Mouse (Mus musculus) heart, embryonic 15.5 days (tissue): ENCODE data around the gene Gm11938. TPM values are rescaled to one million over a fixed set of nuclear protein-coding genes. Genes with fewer than 3 reads are reported as not detected.
"Not testable (repeated sequence)": the region's sequence is repeated elsewhere in the genome, so short reads cannot be mapped to it uniquely, and the experiment has no call there.

ENCODE experiments used
- ATAC-seq: fragments of 200-750 bp; cut with Nextera tagmentation; replicated peaks from 2 replicates; pipeline ENCODE4 v1.8.0; 2017; ENCODE audit warnings: low read depth, moderate TSS enrichment; ENCODE audit not compliant: insufficient number of reproducible peaks, insufficient read depth, low FRiP score
- H3K27ac ChIP-seq: fragments of 300-500 bp; sonication (generic); 2 replicates; pipeline ENCODE4 v1.5.1; 2015; ENCODE audit warnings: mild to moderate bottlenecking, inconsistent platforms
- H3K27me3 ChIP-seq: fragments of 300-500 bp; sonication (generic); 2 replicates; pipeline ENCODE4 v1.6.1; 2015; ENCODE audit warnings: inconsistent platforms
- H3K36me3 ChIP-seq: fragments of 300-500 bp; sonication (generic); 2 replicates; pipeline ENCODE4 v1.6.1; 2015; ENCODE audit warnings: mild to moderate bottlenecking, inconsistent platforms
- H3K4me1 ChIP-seq: fragments of 300-500 bp; sonication (generic); replicated peaks from 2 replicates; pipeline ENCODE4 v1.6.1; 2015; ENCODE audit warnings: inconsistent platforms
- H3K4me2 ChIP-seq: fragments of 300-500 bp; sonication (generic); 2 replicates; pipeline ENCODE4 v1.6.1; 2015; ENCODE audit warnings: inconsistent platforms, mild to moderate bottlenecking, moderate library complexity
- H3K4me3 ChIP-seq: fragments of 300-500 bp; sonication (generic); 2 replicates; pipeline ENCODE4 v1.5.1; 2015; ENCODE audit warnings: mild to moderate bottlenecking, inconsistent platforms
- H3K9ac ChIP-seq: fragments of 300-500 bp; sonication (generic); 2 replicates; pipeline ENCODE4 v1.6.1; 2015; ENCODE audit warnings: mild to moderate bottlenecking, inconsistent platforms
- H3K9me3 ChIP-seq: fragments of 300-500 bp; sonication (generic); replicated peaks from 2 replicates; pipeline ENCODE4 v1.6.1; 2016; ENCODE audit warnings: inconsistent platforms
- WGBS: fragments of 180-500 bp; shearing (Covaris S2); methylation state at CpG from one replicate; pipeline ENCODE4 v1.1.7; 2015; ENCODE audit warnings: mixed read lengths; 5-methylcytosine and 5-hydroxymethylcytosine counted together
- polyA plus RNA-seq: library from polyadenylated mRNA; unstranded; fragments of >200 nt; fragmentation: Nextera tagmentation; extraction: Ambion mirVana; gene quantifications from 2 replicates; pipeline ENCODE4 v1.2.1, GENCODE M21; 2015

Gm11938 gene
- polyA plus RNA-seq, 1 experiment from 2014 or later: not detected

DNA sequence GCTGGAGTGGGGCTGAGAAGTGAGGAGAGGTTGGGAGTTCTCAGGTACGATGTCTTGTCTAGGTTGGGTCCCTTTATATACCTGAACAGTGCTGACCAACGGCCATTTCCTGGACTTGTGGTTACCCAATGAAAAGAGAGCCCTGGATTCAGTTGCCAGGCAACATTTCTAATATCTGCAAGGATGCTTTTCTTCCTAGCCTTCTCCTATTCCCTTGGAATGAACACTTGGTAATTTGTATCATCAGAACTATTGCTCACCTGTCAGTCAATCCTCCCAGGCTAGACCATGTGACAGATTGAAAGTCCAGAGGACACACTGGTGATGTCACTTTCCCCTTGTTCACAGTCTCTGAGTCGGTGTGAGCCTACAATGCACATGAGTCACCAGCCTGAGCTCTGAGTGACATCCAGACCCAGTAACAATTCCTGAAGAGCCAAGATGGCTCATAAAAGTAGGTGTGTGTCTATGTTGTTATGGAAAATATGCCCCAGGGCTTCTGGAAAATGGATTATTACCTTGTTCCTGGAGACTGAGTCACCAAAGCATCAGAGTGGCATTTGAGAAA lies 11.8 kb upstream of the Gm11938 start, which contains the start of gene Krtap2-4:
TSS of gene Krtap2-4 (minus strand) at position 51 of the 568 bp plus-strand sequence.
- Histone ChIP-seq H3K4me2 (no peak within 1 kb of the TSS), H3K9ac (no peak within 1 kb of the TSS), H3K27ac (no peak within 1 kb of the TSS), H3K27me3 (no peaks in the 10 kb centered on the region), H3K4me1 (no peaks in the 10 kb centered on the region), H3K36me3 (no peaks in the 10 kb centered on the region), H3K4me3 (no peak within 1 kb of the TSS), H3K9me3 (no peaks in the 10 kb centered on the region)
- WGBS: 60% methylated on average over 3 of the region's 3 CpGs
- ATAC-seq: no peak

DNA sequence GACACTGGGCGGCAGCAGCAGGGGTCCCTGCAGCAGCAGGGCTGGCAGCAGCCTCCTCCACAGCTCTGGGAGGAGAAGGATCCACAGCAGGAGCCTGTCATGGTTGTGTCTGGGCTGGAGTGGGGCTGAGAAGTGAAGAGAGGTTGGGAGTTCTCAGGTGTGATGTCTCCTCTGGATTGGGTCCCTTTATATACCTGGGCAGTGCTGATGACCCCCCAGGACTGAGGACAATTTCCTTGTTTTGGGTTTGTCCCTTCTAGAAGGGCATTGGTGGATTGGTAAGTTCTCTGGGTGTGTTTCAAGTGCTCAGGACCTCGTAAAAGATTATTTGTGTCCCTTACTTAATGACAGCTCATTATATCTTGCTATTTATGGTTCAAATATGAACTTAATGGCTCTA lies 7.0 kb upstream of the Gm11938 start, which contains the start of gene Gm11937:
TSS of gene Gm11937 (minus strand) at position 101 of the 400 bp plus-strand sequence.
- 76% methylated on average over 1 of the region's 2 CpGs for WGBS
- not testable (repeated sequence) for H3K27ac ChIP-seq, H3K4me2 ChIP-seq, H3K4me3 ChIP-seq, H3K4me1 ChIP-seq, H3K27me3 ChIP-seq, ATAC-seq, H3K36me3 ChIP-seq, H3K9me3 ChIP-seq, H3K9ac ChIP-seq

DNA sequence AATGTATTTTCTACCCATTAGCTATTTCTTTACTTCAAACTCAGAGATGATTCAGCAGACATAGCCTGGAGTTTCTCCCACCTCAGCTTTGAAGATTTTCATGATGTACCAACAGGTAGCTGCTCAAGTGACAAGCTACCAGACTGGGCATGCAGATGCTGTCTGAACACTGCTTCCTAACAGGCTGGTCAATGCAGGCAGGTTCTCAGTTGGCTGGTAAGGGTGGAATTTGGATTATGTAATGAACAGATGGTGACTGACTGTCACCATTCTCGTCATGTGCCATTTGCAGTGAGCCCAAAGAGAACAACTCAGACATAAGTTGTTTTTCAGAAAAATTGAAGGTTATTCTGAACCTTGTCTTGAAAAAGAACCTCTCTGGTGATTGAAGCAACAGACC lies 6.0 kb upstream of the Gm11938 start:
- WGBS: 52% methylated on average over 1 of the region's 1 CpGs
- H3K4me3 ChIP-seq: no peak overlapping the region
- no peaks in the 10 kb centered on the region for H3K36me3 ChIP-seq
- ATAC-seq: no peak
- no peaks in the 10 kb centered on the region for H3K9me3 ChIP-seq
- H3K27me3 ChIP-seq: no peaks in the 10 kb centered on the region
- H3K4me1 ChIP-seq: no peaks in the 10 kb centered on the region
- H3K27ac ChIP-seq: no peak overlapping the region
- H3K4me2 ChIP-seq: no peak overlapping the region
- no peak overlapping the region for H3K9ac ChIP-seq

DNA sequence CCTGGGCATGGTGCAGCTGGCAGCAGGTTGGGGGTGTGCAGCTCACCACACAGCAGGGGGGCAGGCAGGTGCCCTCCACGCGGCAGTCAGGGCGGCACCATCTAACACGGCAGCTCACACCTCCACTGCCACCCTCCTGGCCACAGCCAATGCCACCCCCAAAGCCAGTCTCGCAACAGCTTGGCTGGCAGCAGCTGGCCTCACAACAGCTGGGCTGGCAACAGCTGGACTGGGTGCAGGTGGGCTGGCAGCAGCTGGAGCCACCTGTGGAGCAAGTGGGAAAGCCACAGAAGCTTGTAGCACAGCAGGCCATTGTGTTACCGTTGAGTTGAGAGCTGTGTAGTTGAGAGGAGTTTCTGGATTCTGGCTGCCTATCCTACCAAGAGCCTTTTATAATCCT lies 5.4 kb downstream of the Gm11938 start, which contains the start of gene Krtap9-3:
TSS of gene Krtap9-3 (minus strand) at position 364 of the 400 bp plus-strand sequence.
- H3K4me2 ChIP-seq, H3K27me3 ChIP-seq, H3K4me3 ChIP-seq, H3K9me3 ChIP-seq, H3K27ac ChIP-seq, ATAC-seq, H3K4me1 ChIP-seq, H3K9ac ChIP-seq, H3K36me3 ChIP-seq: not testable (repeated sequence)
- WGBS: 81% methylated on average over 6 of the region's 6 CpGs

DNA sequence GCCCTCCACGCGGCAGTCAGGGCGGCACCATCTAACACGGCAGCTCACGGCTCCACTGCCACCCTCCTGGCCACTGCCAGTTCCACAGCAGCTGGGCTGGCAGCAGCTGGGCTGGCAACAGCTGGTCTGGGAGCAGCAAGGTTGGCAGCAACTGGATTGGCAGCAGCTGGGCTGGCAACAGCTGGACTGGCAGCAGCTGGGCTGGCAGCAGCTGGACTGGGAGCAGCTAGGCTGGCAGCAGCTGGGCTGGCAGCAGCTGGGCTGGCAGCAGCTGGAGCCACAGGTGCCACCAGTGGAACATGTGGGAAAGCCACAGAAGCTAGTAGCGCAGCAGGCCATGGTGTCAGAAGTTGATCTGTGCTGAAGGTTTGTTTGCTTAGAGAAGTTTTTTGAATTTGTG lies 12.1 kb downstream of the Gm11938 start, which contains the start of gene Krtap1-3:
TSS of gene Krtap1-3 (minus strand) at position 359 of the 400 bp plus-strand sequence.
- WGBS: 74% methylated on average over 6 of the region's 6 CpGs

DNA sequence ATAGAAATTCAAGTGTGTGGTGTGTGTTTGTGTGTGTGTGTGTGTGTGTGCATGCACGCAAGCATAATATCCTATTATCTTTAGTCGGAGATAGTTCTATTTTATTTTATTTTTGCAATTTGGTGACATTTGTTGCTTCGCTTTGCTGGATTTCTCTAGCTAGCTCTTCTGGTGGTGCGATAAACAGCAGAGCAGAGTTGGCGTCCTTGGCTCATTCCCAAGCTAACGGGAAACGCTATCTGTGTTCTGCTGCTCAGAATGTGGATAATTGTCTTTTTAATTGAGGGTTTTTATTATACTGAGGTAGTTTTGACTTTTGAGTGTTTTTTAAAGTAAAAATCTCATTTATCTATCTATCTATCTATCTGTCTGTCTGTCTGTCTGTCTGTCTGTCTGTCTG lies 18.0 kb downstream of the Gm11938 start:
- WGBS: 73% methylated on average over 7 of the region's 7 CpGs
- H3K9ac ChIP-seq: no peak overlapping the region
- no peak overlapping the region for H3K4me2 ChIP-seq
- H3K27me3 ChIP-seq: no peaks in the 10 kb centered on the region
- no peaks in the 10 kb centered on the region for H3K4me1 ChIP-seq
- H3K9me3 ChIP-seq: no peaks in the 10 kb centered on the region
- no peaks in the 10 kb centered on the region for H3K36me3 ChIP-seq
- ATAC-seq: no peak
- no peak overlapping the region for H3K4me3 ChIP-seq
- H3K27ac ChIP-seq: no peak overlapping the region

More for the DNA sequence above, 12.1 kb downstream of the Gm11938 start, which contains the start of gene Krtap1-3:
- Histone ChIP-seq H3K36me3 (no peaks in the 10 kb centered on the region), H3K4me1 (no peaks in the 10 kb centered on the region), H3K27me3 (0 out of 2 replicates have a peak, but pooled peaks cover 3% of the 10 kb centered on the region), H3K4me2 (no peak within 1 kb of the TSS), H3K4me3 (no peak within 1 kb of the TSS), H3K9ac (no peak within 1 kb of the TSS), H3K27ac (no peak within 1 kb of the TSS), H3K9me3 (no peaks in the 10 kb centered on the region)
- no peak for ATAC-seq

DNA sequence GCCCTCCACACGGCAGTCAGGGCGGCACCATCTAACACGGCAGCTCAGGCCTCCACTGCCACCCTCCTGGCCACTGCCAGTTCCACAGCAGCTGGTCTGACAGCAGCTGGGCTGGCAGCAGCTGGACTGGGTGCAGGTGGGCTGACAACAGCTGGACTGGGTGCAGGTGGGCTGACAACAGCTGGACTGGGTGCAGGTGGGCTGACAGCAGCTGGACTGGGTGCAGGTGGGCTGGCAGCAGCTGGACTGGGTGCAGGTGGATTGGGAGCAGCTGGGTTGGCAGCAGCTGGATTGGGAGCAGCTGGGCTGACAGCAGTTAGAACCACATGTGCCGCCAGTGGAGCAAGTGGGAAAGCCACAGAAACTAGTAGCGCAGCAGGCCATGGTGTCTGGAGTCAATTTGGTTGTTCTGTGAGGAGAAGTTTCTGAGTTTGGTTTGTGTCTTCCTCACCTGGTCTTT lies 19.8 kb downstream of the Gm11938 start, which contains the start of gene Krtap1-4:
TSS of gene Krtap1-4 (minus strand) at position 410 of the 460 bp plus-strand sequence.
- no peaks in the 10 kb centered on the region for H3K9me3 ChIP-seq
- H3K36me3 ChIP-seq: no peaks in the 10 kb centered on the region
- H3K4me3 ChIP-seq: no peak within 1 kb of the TSS
- H3K27ac ChIP-seq: no peak within 1 kb of the TSS
- no peaks in the 10 kb centered on the region for H3K4me1 ChIP-seq
- WGBS: 81% methylated on average over 5 of the region's 5 CpGs
- ATAC-seq: no peak
- H3K9ac ChIP-seq: no peak within 1 kb of the TSS
- H3K4me2 ChIP-seq: no peak within 1 kb of the TSS
- no peaks in the 10 kb centered on the region for H3K27me3 ChIP-seq

DNA sequence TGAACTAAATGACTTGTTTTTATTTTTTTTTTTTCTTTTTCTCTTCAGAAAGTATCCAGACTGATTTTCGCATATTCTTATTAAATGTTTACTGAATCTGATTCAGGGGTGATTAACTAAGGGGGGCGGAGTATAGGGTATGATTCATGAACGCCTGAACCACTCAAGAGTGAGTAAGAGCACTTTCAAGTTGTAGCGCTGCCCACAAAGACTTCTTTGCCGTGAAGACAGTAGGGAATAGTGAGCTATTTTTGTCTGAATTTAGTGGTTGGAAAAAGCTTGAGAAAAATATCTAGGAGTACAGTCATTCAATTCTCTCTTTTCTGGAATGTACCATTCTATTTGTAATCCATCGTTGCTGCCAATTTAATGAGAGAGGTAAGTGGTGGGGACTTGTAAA lies 21.5 kb downstream of the Gm11938 start:
- H3K4me2 ChIP-seq: no peak overlapping the region
- no peaks in the 10 kb centered on the region for H3K27me3 ChIP-seq
- H3K4me1 ChIP-seq: no peaks in the 10 kb centered on the region
- H3K36me3 ChIP-seq: no peaks in the 10 kb centered on the region
- no peaks in the 10 kb centered on the region for H3K9me3 ChIP-seq
- no peak for ATAC-seq
- H3K9ac ChIP-seq: no peak overlapping the region
- 69% methylated on average over 6 of the region's 6 CpGs for WGBS
- no peak overlapping the region for H3K27ac ChIP-seq
- no peak overlapping the region for H3K4me3 ChIP-seq

DNA sequence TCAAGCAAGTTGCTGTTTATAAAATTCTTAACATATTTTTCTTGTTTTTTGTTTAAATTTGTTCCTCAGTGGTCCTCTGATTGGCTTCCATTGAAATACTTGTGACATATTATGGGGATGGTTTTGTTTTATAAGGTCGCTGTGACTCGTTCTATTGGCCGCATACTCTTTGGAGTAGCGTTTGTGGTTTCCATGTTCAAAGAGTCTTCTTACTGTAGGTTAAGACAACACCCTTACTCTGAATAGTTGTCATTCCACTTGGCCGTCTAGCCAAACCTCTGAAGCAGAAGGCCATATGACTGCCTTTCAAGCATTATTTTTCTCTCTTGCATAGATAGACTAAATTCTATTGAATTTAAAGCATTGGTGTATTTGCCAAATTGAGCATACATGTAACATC lies 22.1 kb downstream of the Gm11938 start:
- no peak for ATAC-seq
- 81% methylated on average over 5 of the region's 5 CpGs for WGBS

DNA sequence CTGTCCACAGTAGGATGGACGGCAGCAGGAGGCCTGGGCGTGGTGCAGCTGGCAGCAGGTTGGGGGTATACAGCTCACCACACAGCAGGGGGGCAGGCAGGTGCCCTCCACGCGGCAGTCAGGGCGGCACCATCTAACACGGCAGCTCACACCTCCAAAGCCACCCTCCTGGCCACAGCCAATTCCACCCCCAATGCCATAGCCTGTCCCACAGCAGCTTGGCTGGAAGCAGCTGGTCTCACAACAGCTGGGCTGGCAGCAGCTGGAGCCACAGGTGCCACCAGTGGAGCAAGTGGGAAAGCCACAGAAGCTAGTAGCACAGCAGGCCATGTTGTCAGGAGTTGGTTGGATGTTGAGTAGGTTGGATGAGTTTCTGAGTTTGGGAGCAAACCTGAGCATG lies 22.5 kb downstream of the Gm11938 start, which contains the start of gene Krtap1-5:
TSS of gene Krtap1-5 (minus strand) at position 381 of the 400 bp plus-strand sequence.
- Histone ChIP-seq H3K4me2 (no peak within 1 kb of the TSS), H3K27me3 (no peaks in the 10 kb centered on the region), H3K36me3 (no peaks in the 10 kb centered on the region), H3K4me3 (no peak within 1 kb of the TSS), H3K27ac (no peak within 1 kb of the TSS), H3K9me3 (no peaks in the 10 kb centered on the region), H3K9ac (no peak within 1 kb of the TSS), H3K4me1 (no peaks in the 10 kb centered on the region)
- ATAC-seq: no peak
- 84% methylated on average over 6 of the region's 6 CpGs for WGBS

More for the DNA sequence above, 22.1 kb downstream of the Gm11938 start:
- Histone ChIP-seq H3K4me3 (no peak overlapping the region), H3K27me3 (no peaks in the 10 kb centered on the region), H3K27ac (no peak overlapping the region), H3K9me3 (no peaks in the 10 kb centered on the region), H3K4me2 (no peak overlapping the region), H3K9ac (no peak overlapping the region), H3K36me3 (no peaks in the 10 kb centered on the region), H3K4me1 (no peaks in the 10 kb centered on the region)

DNA sequence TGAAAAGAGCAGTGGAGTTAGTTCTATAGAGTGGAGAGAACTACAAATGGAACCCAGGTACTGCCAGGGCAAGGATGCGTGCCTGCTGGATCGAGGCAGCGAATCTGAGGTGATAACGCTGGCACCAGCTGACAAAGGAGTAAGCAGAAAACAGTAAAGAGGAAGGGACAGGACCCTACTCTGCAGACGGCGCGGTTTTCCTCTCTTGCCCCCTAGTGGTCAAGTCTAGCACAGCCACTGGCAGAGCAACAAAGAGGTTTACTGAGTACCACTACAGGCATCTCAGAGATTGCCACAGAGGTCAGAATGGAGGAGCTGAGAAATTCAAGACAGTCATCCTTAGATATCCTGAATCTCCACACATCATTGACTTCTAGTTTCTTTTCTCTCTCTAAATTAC lies 29.0 kb downstream of the Gm11938 start:
- Histone ChIP-seq H3K9me3 (no peaks in the 10 kb centered on the region), H3K4me2 (peak overlapping the region; percentile 45), H3K4me3 (no peak overlapping the region), H3K27me3 (no peaks in the 10 kb centered on the region), H3K27ac (no peak overlapping the region), H3K36me3 (no peaks in the 10 kb centered on the region), H3K4me1 (no peaks in the 10 kb centered on the region), H3K9ac (no peak overlapping the region)
- 3% methylated on average over 7 of the region's 7 CpGs for WGBS
- no peak for ATAC-seq

DNA sequence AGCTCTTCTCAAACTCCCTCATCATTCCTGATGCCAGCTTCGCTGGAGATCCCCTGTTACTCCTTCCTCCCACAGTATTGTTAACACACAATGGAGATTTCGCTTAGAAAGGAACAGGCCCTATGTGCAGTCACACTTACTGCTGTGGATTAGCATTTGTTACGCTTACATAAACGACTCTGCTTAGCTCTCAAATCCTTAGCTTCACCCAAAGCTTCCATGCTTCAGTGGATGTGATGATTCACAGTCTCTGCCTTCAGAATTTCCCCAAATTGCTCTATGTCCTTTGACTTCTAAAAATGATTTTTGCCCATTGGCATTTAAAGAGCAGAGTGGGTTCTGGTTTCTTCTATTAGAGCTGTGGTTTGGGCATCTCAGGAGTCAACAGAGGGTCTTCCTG lies 29.9 kb downstream of the Gm11938 start:
- H3K36me3 ChIP-seq: no peaks in the 10 kb centered on the region
- H3K4me1 ChIP-seq: no peaks in the 10 kb centered on the region
- no peak overlapping the region for H3K9ac ChIP-seq
- ATAC-seq: no peak
- H3K4me2 ChIP-seq: no peak overlapping the region
- 60% methylated on average over 4 of the region's 4 CpGs for WGBS
- H3K9me3 ChIP-seq: no peaks in the 10 kb centered on the region
- no peak overlapping the region for H3K4me3 ChIP-seq
- H3K27me3 ChIP-seq: no peaks in the 10 kb centered on the region
- H3K27ac ChIP-seq: no peak overlapping the region
